Mouse (Mus musculus) lung, postnatal 0 days (tissue): ENCODE data around the gene Pla2g3. TPM values are rescaled to one million over a fixed set of nuclear protein-coding genes. Genes with fewer than 3 reads are reported as not detected.

Experiments
- ATAC-seq: fragments of 200-750 bp; cut with Nextera tagmentation; 2 replicates; pipeline ENCODE4 v1.8.0; 2017; ENCODE audit warnings: moderate library complexity
- DNase-seq: peaks from one replicate; pipeline ENCODE4 v3.0.0-alpha.2; 2016; ENCODE audit warnings: low spot score
- H3K27ac ChIP-seq: fragments of 300-500 bp; sonication (generic); 2 replicates; pipeline ENCODE4 v1.5.1; 2014; ENCODE audit warnings: antibody characterized with exemption, mild to moderate bottlenecking, low read length, mixed read lengths
- H3K27me3 ChIP-seq: fragments of 300-500 bp; sonication (generic); replicated peaks from 2 replicates; pipeline ENCODE4 v1.6.1; 2014; ENCODE audit warnings: low read length, mixed read lengths; ENCODE audit not compliant: insufficient read depth
- H3K36me3 ChIP-seq: fragments of 300-500 bp; sonication (generic); 2 replicates; pipeline ENCODE4 v1.6.1; 2014; ENCODE audit warnings: low read length, mixed read lengths; ENCODE audit not compliant: insufficient read depth
- H3K4me1 ChIP-seq: fragments of 300-500 bp; sonication (generic); 2 replicates; pipeline ENCODE4 v1.6.1; 2014; ENCODE audit warnings: antibody characterized with exemption, low read depth, low read length, mixed read lengths; ENCODE audit not compliant: insufficient read depth
- H3K4me2 ChIP-seq: fragments of 300-500 bp; sonication (generic); replicated peaks from 2 replicates; pipeline ENCODE4 v1.6.1; 2014; ENCODE audit warnings: low read depth, mild to moderate bottlenecking, low read length, moderate library complexity, mixed read lengths
- H3K4me3 ChIP-seq: fragments of 300-500 bp; sonication (generic); 2 replicates; pipeline ENCODE4 v1.5.1; 2014; ENCODE audit warnings: low read depth, low read length
- H3K9ac ChIP-seq: fragments of 300-500 bp; sonication (generic); replicated peaks from 2 replicates; pipeline ENCODE4 v1.6.1; 2014; ENCODE audit warnings: low read depth, mild to moderate bottlenecking
- H3K9me3 ChIP-seq: fragments of 300-500 bp; sonication (generic); 2 replicates; pipeline ENCODE4 v1.6.1; 2016; ENCODE audit warnings: low read length, mixed read lengths
- CTCF ChIP-seq: IDR thresholded peaks from 2 replicates; pipeline ENCODE4 v1.5.1; 2016; ENCODE audit warnings: antibody characterized with exemption, mild to moderate bottlenecking
- EP300 ChIP-seq: IDR thresholded peaks from 2 replicates; pipeline ENCODE4 v1.6.1; 2016; ENCODE audit warnings: antibody characterized with exemption, mild to moderate bottlenecking, control low read depth
- WGBS: fragments of 180-500 bp; shearing (Covaris S2); extraction: QIAGEN DNeasy Blood & Tissue Kit; methylation state at CpG from one replicate; pipeline ENCODE4 v1.1.7; 2014; 5-methylcytosine and 5-hydroxymethylcytosine counted together
- polyA plus RNA-seq: library from polyadenylated mRNA; unstranded; fragments of >200 nt; fragmentation: Nextera tagmentation; extraction: Ambion mirVana; gene quantifications from 2 replicates; pipeline ENCODE4 v1.2.1, GENCODE M21; 2015

Pla2g3 gene
- polyA plus RNA-seq, 1 experiment from 2014 or later, result 0.29 TPM

DNA sequence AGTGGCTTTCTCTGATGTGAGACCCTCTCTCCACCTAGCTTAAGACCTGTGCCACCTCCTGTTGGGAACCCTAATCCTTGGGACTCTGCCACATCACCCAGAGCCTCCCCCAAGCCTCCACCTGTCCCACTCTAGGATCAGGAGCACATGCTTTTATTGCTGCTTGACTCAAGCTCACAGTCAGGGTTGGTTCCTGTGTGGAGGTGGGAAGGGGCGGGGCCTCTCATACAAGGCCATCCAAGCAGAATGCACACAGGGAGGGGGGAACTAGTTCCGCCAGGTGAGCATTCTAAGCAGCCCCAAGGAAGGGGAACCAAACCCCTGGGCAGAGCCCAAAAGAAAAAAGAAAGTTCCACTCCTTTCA, 29.0 kb upstream of the Pla2g3 start:
- 69% methylated on average over 2 of the region's 2 CpGs for WGBS
- Histone ChIP-seq H3K4me2 (no peak overlapping the region), H3K4me3 (no peak overlapping the region), H3K36me3 (no peaks in the 10 kb centered on the region), H3K9me3 (no peaks in the 10 kb centered on the region), H3K27ac (no peak overlapping the region), H3K9ac (no peak overlapping the region), H3K4me1 (no peaks in the 10 kb centered on the region), H3K27me3 (no peaks in the 10 kb centered on the region)
- DNase-seq (no peak), ATAC-seq (no peak)
- TF ChIP-seq EP300 (no peak), CTCF (no peak)

DNA sequence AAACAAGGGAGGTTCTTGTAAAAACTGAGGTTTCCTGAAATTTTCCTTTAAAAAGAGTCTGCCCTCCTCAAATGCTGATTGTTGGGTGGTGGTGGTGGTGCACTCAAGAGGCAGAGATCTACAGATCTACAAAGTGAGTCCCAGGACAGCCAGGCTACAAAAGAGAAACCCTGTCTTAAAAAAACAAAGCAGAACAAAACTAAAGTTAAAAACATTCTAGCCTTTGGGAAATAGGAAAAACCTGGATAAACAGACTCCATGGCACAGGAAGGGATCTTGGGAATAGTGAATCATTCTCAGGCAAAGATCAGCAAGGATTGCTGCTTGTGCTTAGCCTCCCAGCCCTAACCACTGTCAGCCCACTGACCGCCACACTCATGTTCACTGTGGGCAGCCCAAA, 25.2 kb upstream of the Pla2g3 start:
- H3K4me2 ChIP-seq, result no peak overlapping the region
- H3K4me3 ChIP-seq, result no peak overlapping the region
- H3K27me3 ChIP-seq, result no peaks in the 10 kb centered on the region
- no peak for ATAC-seq
- no peaks in the 10 kb centered on the region for H3K36me3 ChIP-seq
- no peak overlapping the region for H3K27ac ChIP-seq
- no peaks in the 10 kb centered on the region for H3K4me1 ChIP-seq
- no peak for DNase-seq
- no peaks in the 10 kb centered on the region for H3K9me3 ChIP-seq
- no peak overlapping the region for H3K9ac ChIP-seq
- TF ChIP-seq CTCF, result no peak
- no peak for TF ChIP-seq EP300
- WGBS, result 89% methylated on average over 1 of the region's 1 CpGs

DNA sequence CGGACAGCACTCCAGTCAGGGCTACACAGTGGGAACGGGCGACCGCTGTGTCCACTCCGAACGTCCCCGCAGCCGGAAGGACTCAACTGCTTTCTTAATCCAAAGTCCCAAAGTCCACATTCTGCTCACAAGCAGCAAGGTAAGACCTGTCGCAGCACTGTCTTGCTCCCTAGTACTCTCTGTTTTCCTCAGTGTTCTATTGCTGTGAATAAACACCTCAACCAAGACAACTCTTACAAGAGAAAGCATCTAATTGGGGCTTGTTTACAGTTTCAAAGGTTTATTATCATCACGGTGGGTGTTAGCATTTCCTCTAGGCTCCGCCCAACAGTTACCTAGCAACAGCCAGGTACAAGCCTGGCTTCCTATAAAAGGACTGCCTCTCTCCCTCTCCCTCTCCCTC, 16.6 kb upstream of the Pla2g3 start:
- H3K9me3 ChIP-seq, result no peaks in the 10 kb centered on the region
- H3K4me2 ChIP-seq, result no peak overlapping the region
- H3K4me3 ChIP-seq, result no peak overlapping the region
- DNase-seq (no peak), ATAC-seq (no peak)
- no peaks in the 10 kb centered on the region for H3K36me3 ChIP-seq
- H3K27ac ChIP-seq, result no peak overlapping the region
- no peak overlapping the region for H3K9ac ChIP-seq
- TF ChIP-seq EP300 (no peak), CTCF (no peak)
- WGBS, result 32% methylated on average over 11 of the region's 11 CpGs
- H3K27me3 ChIP-seq, result no peaks in the 10 kb centered on the region
- peaks cover 8% of the 10 kb centered on the region; the same call in 1 of the 2 replicates for H3K4me1 ChIP-seq

DNA sequence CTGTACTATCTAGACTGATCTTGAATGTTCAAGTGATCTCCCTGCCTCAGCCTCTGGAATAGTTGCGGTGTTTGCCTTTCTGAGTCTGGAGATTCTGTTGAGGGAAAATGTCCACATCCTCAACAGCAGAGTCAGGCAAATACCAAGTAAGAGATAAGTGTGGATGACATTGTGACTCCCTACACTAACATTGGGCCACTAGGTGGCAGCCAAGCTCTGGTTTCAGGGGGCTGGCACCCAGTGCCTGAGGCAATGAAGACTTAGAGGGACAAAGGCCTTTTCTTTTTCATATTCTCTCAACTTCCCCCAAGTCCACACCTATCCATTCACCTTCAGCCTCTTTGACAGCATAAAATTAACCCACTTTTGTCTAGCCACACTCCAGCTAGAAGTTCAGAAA, 15.6 kb upstream of the Pla2g3 start:
- no peak overlapping the region for H3K9ac ChIP-seq
- no peak overlapping the region for H3K27ac ChIP-seq
- H3K9me3 ChIP-seq, result no peaks in the 10 kb centered on the region
- peak; percentile 96 for TF ChIP-seq CTCF
- no peak for TF ChIP-seq EP300
- no peaks in the 10 kb centered on the region for H3K36me3 ChIP-seq
- peak; percentile 92 for DNase-seq
- ATAC-seq, result peak; percentile 80
- H3K4me3 ChIP-seq, result no peak overlapping the region
- H3K27me3 ChIP-seq, result no peaks in the 10 kb centered on the region
- 26% methylated on average over 1 of the region's 1 CpGs for WGBS
- H3K4me1 ChIP-seq, result peaks cover 8% of the 10 kb centered on the region; the same call in 1 of the 2 replicates
- H3K4me2 ChIP-seq, result no peak overlapping the region

DNA sequence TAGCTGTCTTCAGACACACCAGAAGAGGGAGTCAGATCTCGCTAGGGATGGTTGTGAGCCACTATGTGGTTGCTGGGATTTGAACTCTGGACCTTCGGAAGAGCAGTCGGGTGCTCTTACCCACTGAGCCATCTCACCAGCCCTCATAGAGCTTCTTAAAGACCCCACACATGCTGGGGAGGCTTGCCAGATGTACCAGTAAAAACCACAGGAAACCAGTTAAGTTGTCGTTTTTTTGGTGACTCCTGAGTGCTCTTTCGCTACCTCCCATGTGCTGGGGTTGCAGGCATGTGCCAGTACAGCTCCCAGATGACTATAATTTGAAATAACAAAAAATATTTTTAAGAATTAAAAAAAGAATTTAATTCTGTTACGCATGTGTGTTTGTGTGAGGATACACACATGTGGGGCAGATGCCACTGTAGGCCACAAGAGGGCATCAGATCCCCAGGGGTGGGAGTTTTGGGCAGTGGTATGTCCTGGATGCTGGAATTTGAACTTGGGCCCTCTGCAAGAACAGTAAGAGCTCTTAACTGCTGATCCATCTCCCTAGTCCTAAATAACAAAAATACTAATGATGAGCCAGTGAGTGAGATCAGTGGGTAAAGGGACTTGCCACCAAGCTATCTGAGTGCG, 13.5 kb upstream of the Pla2g3 start:
- ATAC-seq (no peak), DNase-seq (no peak)
- H3K27me3 ChIP-seq, result no peaks in the 10 kb centered on the region
- 88% methylated on average over 7 of the region's 7 CpGs for WGBS
- H3K4me1 ChIP-seq, result no peaks in the 10 kb centered on the region
- TF ChIP-seq CTCF (peak; percentile 69), EP300 (no peak)
- H3K9ac ChIP-seq, result no peak overlapping the region
- no peaks in the 10 kb centered on the region for H3K36me3 ChIP-seq
- no peak overlapping the region for H3K4me2 ChIP-seq
- H3K27ac ChIP-seq, result no peak overlapping the region
- H3K9me3 ChIP-seq, result no peaks in the 10 kb centered on the region
- H3K4me3 ChIP-seq, result no peak overlapping the region

DNA sequence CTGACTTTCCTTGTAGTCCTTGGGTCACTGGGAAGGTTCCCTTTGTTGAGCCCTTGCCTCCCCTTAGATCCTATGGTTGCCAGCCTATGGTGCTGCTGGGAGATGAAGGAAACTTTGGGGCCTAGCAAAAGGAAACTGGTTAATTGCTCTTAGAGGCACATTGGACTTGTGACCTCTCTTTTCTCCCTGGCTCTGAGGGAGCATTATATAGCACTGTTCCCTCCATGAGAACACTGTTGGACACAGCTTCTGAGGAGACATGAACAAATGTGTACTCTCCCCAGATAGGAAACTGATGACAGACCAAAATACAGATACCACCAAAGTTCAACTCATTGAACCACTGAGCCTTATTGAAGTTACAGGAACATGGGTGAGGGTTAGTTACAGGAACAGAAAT, 12.6 kb upstream of the Pla2g3 start:
- DNase-seq (no peak), ATAC-seq (no peak)
- no peak for TF ChIP-seq CTCF
- TF ChIP-seq EP300, result no peak
- H3K27me3 ChIP-seq, result no peaks in the 10 kb centered on the region
- H3K4me2 ChIP-seq, result no peak overlapping the region
- no peaks in the 10 kb centered on the region for H3K4me1 ChIP-seq
- H3K4me3 ChIP-seq, result no peak overlapping the region
- H3K9me3 ChIP-seq, result no peaks in the 10 kb centered on the region
- H3K27ac ChIP-seq, result no peak overlapping the region
- no peaks in the 10 kb centered on the region for H3K36me3 ChIP-seq
- no peak overlapping the region for H3K9ac ChIP-seq
